Mouse (Mus musculus) natural killer cell, adult 2 months (primary cell): Measurements from ENCODE around the gene Vmn2r1.

Experiments used
- DNase-seq, 2 experiments: peaks; one replicate each; pipeline ENCODE4 v3.0.0; 2022; ENCODE audit warnings: low spot score in 2 of 2

Vmn2r1 gene

GRCm38 (mm10) chr3:64081247-64081646 is at the start of gene Vmn2r1:
TSS of gene Vmn2r1 (plus strand) at chr3:64081547.
- DNase-seq, result no peak

DNA sequence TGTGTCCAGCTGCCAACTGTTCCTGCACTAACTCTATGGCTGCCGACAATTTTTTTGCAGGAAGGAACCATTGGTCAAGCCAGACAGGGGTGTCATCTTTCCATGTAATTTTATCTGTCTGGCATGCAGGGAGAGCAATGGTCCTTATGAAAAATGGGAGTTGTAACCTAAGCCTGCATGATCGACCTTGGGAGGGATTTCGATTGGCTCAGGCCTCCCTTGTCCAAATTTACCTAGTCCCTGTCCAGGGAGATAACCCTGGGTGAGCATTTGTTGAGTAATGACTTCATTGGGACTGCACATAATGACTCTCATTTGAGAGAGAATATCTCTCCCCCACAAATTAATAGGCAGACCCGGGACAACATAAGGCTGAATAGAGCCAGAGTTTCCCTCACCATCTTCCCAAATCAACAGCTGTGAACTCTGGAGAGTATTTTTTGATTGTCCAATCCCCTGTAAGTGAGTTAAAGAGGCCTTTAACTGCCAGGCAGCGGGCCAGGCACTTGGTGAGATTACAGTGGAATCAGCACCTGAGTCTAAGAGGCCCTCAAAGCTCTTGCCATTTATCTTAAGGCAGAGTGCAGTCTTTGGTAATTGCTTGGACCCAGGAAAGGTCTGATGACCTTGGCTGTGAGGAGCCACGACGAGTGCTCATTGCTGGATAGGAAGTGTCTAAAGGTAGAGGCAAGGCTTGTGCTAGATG is 43.1 kb upstream of the Vmn2r1 start:
- no peak for DNase-seq

- DNase-seq, result peak; percentile 6 to 39
Observed at GRCm38 (mm10) chr3:64039818-64040784, 41.2 kb upstream of the Vmn2r1 start.

DNA sequence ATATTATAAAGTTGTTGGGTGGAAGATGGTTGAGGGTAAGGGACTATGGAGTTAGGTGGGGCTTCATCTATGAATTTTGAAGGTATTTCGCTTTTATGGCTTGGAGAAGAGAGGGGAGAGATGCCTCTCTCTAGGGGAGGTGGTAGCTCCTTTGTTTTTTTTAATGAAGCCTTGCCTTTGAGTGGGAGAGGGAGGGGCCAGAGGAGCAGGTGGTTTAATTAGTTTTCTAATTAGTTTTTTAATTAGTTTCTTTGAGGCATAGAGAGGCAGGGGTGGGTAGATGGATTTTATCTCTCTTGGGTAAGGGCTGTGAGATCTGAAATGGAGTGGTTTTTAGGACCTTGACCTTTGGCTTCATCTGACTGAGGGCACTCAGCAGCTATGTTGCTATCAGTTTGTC is 31.4 kb downstream of the Vmn2r1 start:
- DNase-seq, result no peak

DNA sequence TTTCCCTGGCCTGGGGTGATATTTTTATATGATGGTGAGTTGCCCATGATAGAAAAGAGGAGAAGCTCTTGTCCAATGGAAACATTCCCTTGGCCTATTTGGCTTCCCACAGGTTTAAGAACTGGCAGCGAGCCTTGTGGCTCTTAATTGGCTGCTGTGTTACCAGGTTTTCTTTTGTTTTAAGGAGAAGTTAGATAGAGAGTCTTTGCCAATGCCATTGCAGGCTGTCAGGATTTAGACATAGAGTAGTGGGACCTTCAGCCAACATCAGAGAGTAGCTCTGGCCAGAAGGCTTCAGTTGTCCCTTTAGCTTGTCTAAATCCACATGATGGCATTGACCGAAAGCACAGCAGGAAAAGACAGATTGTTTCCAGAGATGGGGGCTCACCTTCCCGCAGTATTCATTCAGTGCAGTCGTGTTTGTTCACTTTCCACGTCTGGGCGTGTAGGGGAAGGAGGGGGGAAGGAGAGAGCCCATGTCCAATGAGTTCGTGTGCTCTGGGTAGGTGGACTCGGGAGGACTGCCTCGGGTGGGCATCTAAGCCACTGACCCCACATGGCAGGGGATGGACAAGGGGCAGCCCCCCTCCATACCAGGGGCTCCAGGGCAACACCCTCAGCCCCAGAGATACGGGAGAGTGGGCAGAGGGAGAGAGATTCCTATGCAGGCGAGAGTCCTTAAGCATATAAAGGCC is 32.2 kb downstream of the Vmn2r1 start:
- DNase-seq, result no peak

DNA sequence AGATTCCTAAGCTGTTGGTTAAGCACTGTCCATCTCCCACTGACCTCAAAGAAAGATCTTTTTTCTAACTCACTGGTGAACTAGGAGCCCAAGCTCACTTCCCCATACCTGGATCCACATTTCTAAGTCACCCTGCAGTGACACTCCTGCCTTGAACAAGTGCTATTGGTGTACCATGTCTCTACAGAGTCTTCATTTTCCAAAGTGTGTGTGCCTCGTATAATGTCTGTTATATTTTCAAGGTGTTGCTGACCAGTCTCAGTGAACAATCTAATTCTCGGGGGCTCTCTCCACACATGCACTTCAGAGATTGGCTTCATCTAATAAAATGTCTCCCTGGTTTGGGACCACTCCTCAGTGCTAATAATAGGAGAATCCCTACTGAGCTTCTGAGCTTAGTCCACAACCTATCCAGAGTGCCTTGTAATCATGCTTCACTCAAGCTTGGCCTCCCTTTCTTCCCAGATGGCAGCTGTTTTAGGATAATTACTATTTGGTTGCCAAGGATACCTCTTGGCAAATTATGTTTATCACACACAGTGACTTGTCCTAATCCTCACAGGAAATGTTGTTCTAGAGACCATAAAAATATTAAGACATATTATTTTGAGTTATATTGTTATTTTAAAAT is 60.6 kb downstream of the Vmn2r1 start, which contains the start of gene Vmn2r2:
Gene Vmn2r2 (minus strand): TSS at position 51 of the 631 bp plus-strand sequence.
- no peak for DNase-seq
